Mouse (Mus musculus) CD4-positive, CD25-positive, alpha-beta regulatory T cell, adult 4 months (primary cell): ENCODE measurements around the gene Olfr557. TPM values are rescaled to one million over a fixed set of nuclear protein-coding genes. Genes with fewer than 3 reads are reported as not detected.

Experiments
- ATAC-seq: one replicate; pipeline ENCODE4 v1.8.0; 2017
- polyA plus RNA-seq, 2 experiments: library from polyadenylated mRNA; unstranded; fragments of 100-300 nt; shearing (Covaris generic); gene quantifications; one replicate each; pipeline ENCODE4 v1.2.1; 2017

The Olfr557 gene
- polyA plus RNA-seq = not detected

- ATAC-seq = peak; percentile 75
Observed at GRCm38 (mm10) chr7:102695358-102696125, at the start of gene Olfr557. TSS of gene Olfr557 (plus strand) at chr7:102695910.

GRCm38 (mm10) chr7:102658523-102658922 is 37.2 kb upstream of the Olfr557 start, which contains the start of gene Olfr555:
TSS of gene Olfr555 (plus strand) at chr7:102658823.
- ATAC-seq = no peak

GRCm38 (mm10) chr7:102664599-102664998 is 31.1 kb upstream of the Olfr557 start, which contains the start of gene Olfr556:
TSS of gene Olfr556 (plus strand) at chr7:102664899.
- no peak for ATAC-seq

GRCm38 (mm10) chr7:102665378-102665777 is 30.3 kb upstream of the Olfr557 start:
- no peak for ATAC-seq

GRCm38 (mm10) chr7:102676225-102676624 is 19.5 kb upstream of the Olfr557 start:
- ATAC-seq = no peak

- no peak for ATAC-seq
Observed at GRCm38 (mm10) chr7:102681916-102682315, 13.8 kb upstream of the Olfr557 start.

GRCm38 (mm10) chr7:102686944-102687501 is 8.7 kb upstream of the Olfr557 start, which contains the start of gene Trim68:
TSS of gene Trim68 (minus strand) at chr7:102687327.
- peak; percentile 100 for ATAC-seq

GRCm38 (mm10) chr7:102698461-102698860 is 2.8 kb downstream of the Olfr557 start:
- ATAC-seq = no peak

- no peak for ATAC-seq
Observed at GRCm38 (mm10) chr7:102701915-102702314, 6.2 kb downstream of the Olfr557 start, which contains the start of gene Olfr558. TSS of gene Olfr558 (plus strand) at chr7:102702215.

- ATAC-seq = no peak
Observed at GRCm38 (mm10) chr7:102718970-102719369, 23.3 kb downstream of the Olfr557 start, which contains the start of gene Olfr33. TSS of gene Olfr33 (minus strand) at chr7:102719070.

GRCm38 (mm10) chr7:102727391-102727790 is 31.7 kb downstream of the Olfr557 start, which contains the start of gene Olfr559:
TSS of gene Olfr559 (minus strand) at chr7:102727491.
- no peak for ATAC-seq

- ATAC-seq = no peak
Observed at GRCm38 (mm10) chr7:102733793-102734192, 38.1 kb downstream of the Olfr557 start.

GRCm38 (mm10) chr7:102737705-102738104 is 42.0 kb downstream of the Olfr557 start:
- no peak for ATAC-seq

Other genes with a start within 250 kb of the Olfr557 start
- under 1 TPM in 1 of 2 experiments, not detected in 1; 0.58 TPM for gene Olfr543, start 214.2 kb upstream of the Olfr557 start, polyA plus RNA-seq
- not detected for gene Olfr544, start 207.6 kb upstream of the Olfr557 start, polyA plus RNA-seq
- gene Olfr545, start 196.3 kb upstream of the Olfr557 start, polyA plus RNA-seq = not detected
- not detected for gene Olfr547, start 161.2 kb upstream of the Olfr557 start, polyA plus RNA-seq
- gene Olfr548-ps1, start 155.0 kb upstream of the Olfr557 start, polyA plus RNA-seq = not detected
- gene Olfr549, start 146.0 kb upstream of the Olfr557 start, polyA plus RNA-seq = not detected
- 10 to 100 TPM in 1 of 2 experiments, 1 to 10 TPM in 1; 8.5 to 11.4 TPM for gene Trim21, start 130.4 kb upstream of the Olfr557 start, polyA plus RNA-seq
- gene Olfr550, start 124.5 kb upstream of the Olfr557 start, polyA plus RNA-seq = not detected
- not detected for gene Olfr551, start 104.0 kb upstream of the Olfr557 start, polyA plus RNA-seq
- under 1 TPM in 1 of 2 experiments, not detected in 1; 0.09 TPM for gene Olfr552, start 98.1 kb upstream of the Olfr557 start, polyA plus RNA-seq
- gene Olfr553, start 77.7 kb upstream of the Olfr557 start, polyA plus RNA-seq = not detected
- not detected for gene Olfr554, start 57.5 kb upstream of the Olfr557 start, polyA plus RNA-seq
- not detected for gene Olfr555, start 37.1 kb upstream of the Olfr557 start, polyA plus RNA-seq
- not detected for gene Olfr556, start 31.0 kb upstream of the Olfr557 start, polyA plus RNA-seq
- 10 to 100 TPM; 15.7 to 20.6 TPM for gene Trim68, start 8.6 kb upstream of the Olfr557 start, polyA plus RNA-seq
- gene Olfr558, start 6.3 kb downstream of the Olfr557 start, polyA plus RNA-seq = not detected
- gene Olfr33, start 23.2 kb downstream of the Olfr557 start, polyA plus RNA-seq = not detected
- gene Olfr559, start 31.6 kb downstream of the Olfr557 start, polyA plus RNA-seq = not detected
- not detected for gene Olfr560, start 63.5 kb downstream of the Olfr557 start, polyA plus RNA-seq
- not detected for gene Olfr78, start 63.6 kb downstream of the Olfr557 start, polyA plus RNA-seq
- not detected for gene Olfr561, start 75.3 kb downstream of the Olfr557 start, polyA plus RNA-seq
- not detected for gene Olfr564, start 107.6 kb downstream of the Olfr557 start, polyA plus RNA-seq
- gene Olfr566, start 162.9 kb downstream of the Olfr557 start, polyA plus RNA-seq = not detected
- not detected for gene Olfr568, start 181.2 kb downstream of the Olfr557 start, polyA plus RNA-seq
- gene Olfr569, start 195.0 kb downstream of the Olfr557 start, polyA plus RNA-seq = not detected
- gene Olfr570, start 198.7 kb downstream of the Olfr557 start, polyA plus RNA-seq = not detected
- gene Olfr571, start 221.6 kb downstream of the Olfr557 start, polyA plus RNA-seq = under 1 TPM in 1 of 2 experiments, not detected in 1; 0.07 TPM
- gene Olfr572, start 228.5 kb downstream of the Olfr557 start, polyA plus RNA-seq = not detected
- gene Olfr573-ps1, start 246.7 kb downstream of the Olfr557 start, polyA plus RNA-seq = not detected